Mouse (Mus musculus) c-Kit-negative CD71-positive TER-119-positive erythroid progenitor cells, embryonic 14.5 days (primary cell): ENCODE measurements around the gene Adamts14.

Experiments used
- DNase-seq: peaks from one replicate; pipeline ENCODE4 v3.0.0-alpha.2; 2013; ENCODE audit warnings: low read depth, low spot score

The Adamts14 gene

DNA sequence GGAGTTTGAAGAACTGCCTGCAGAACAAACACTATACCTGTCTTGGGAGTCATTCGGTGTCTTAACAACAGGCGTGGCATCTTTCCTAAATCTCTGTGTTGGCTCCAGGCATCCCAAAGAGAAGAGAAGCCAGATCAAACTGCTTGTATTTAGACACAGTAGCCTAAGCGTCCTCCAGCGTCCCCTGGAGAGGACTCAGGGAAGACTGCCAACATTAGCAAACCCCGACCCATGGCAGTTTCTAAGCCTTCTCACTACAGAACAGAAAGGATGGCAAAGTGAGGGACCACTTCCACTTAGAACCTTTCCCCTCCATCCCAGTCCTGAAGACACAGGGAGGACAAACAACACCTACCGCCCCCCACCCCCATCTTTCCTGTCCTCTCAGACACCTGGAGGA is 93.3 kb downstream of the Adamts14 start:
- no peak for DNase-seq

DNA sequence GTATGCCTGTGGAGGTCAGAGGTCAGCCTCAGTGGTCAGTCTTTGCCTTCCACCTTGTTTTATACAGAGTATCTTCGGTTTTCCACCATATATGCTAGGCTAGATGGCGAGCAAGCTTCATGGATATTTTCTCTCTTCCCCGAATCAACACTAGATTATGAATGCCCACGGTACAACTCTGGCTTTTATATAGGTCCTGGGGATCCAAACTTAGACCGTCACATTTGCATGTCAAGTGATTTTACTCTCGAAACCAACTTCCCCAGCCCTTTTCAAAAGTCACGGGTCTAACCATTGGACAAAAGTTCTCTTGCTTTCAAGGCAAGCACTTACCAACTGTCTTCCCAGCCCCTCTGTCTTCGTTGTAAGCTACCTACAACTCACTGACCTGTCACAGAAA is 94.6 kb downstream of the Adamts14 start:
- no peak for DNase-seq

DNA sequence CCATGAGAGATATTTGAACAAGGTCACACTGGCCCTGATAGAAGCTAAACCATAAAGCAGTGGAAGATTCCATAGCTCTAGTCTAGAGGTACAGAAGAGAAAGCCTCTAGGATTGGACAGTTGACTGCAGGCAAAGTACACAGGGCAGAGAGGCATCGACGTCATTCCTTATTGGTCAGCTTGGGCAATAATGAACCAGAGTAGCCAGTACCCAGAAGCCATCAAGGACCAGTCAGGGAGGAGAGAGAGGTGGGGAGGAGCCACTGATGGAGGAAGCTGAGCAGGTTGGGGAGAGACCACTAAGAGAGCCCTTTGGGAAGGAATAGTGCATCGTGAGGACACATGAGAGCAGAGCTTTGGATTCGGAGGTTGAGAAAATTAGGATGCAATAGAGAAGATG is 95.5 kb downstream of the Adamts14 start:
- DNase-seq, result no peak

DNA sequence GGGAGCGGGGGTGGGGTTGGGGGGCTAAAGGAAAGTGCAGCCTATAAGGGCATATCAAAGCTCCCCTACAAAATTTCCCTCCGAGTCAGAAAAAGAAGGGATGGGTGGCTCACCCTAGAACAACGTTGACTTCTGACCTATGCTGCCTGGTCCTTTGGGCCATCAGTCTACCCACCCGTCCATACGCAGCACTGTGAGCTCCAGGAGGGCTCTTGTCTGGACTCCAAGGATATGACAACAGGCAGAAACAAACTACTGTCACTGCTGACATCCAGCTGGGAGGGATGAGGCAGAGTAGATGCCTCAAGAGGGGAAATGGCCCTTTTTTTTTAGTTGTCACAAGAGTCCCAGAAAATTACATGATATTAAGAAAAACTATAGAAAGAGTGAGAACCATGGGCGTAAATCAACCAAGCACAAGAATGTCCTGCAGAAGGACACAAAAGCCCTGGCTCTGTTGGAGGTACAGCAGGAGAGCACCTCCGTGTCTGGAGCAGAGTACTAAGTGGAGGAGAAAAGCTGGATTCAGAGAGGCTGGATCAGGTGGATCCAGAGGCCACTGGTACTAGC is 96.9 kb downstream of the Adamts14 start:
- no peak for DNase-seq

DNA sequence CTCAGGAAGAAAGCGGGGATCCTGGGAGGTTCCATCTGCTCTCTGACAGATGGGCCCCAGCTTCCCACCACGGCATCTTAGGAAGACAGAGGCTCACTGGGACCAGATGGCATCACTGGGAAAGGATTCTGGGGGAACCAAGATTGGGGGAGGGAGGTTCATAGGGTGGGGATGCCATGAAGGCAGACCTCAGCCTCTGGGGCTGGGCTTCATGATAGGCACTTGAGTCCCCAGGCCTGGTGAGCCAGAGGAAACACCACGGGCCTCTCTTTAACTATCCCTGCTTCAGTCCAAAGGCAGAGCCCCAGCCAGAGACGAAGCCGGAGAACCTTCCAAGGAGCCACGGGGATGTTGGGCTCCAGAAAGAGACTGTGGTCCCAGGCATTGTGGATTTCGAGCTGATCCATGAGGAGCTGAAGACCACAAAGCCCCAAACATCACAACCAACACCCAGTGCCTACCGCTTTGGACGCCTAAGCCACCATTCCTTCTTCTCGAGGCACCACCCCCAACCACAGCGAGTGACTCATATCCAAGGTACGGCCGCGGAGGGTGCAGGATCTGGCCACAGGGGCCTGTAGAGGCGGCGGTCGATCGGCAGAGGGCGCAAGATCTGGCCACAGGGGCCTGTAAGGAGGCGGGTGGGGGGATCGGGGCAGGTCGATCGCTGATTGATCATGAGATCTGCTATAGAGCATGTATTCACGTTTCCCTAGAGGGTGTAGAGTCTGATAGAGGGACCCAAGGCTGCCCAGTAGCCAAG is 97.6 kb downstream of the Adamts14 start:
- DNase-seq, result no peak

DNA sequence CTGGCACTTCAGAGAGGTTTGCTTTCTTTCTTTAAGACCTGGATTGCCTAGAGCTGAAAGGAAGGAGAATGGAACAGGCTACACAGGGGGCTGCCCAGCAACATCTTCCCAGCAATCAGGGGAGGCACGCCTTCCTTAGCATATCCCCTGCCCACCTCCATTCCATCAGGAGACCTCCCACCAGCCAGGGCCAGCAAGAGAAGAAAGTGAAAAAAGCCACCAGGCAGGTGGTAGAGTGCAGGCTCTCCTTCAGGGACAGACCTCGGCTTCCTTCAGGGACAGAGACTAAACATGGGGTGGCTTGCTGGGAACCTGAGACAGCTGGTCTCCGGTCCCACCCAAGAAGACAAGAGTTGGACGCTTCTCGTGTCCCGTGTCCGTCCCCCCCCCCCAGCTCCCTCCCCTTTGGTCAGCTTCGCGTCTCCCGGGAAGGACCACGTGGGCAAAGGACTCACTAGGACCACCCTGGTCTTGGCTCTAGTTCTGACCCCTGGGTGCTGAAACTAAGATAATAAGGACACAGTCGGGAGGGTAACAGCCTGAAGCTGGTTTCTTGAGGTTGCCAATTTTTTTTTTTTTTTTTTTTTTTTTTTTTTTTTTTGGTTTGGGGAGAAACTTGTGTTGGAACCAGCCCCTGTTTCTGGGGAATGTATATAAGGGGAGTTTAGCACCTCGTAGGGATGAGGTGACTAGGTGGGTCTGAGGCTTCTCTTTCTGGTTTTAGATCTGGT is 98.4 kb downstream of the Adamts14 start:
- DNase-seq, result no peak

DNA sequence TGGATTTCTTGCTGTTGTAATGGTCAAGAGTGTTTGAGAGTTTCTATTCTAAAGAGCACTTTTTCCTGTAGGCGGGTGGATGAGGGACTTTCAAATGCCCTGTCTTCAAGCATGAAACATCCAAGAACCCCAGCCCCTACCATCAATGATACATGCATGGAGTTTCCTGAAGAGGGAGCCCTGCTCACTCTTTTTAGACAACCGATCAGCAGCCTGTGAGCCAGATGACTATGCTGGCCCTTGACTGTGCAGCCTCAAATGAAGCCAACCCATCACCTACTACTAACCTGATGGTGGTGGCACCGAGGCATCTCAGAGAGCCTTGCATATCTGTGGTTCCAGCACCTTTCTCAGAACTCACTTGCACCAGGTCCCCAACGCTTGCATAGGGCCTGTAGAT is 100.7 kb downstream of the Adamts14 start:
- DNase-seq, result no peak

DNA sequence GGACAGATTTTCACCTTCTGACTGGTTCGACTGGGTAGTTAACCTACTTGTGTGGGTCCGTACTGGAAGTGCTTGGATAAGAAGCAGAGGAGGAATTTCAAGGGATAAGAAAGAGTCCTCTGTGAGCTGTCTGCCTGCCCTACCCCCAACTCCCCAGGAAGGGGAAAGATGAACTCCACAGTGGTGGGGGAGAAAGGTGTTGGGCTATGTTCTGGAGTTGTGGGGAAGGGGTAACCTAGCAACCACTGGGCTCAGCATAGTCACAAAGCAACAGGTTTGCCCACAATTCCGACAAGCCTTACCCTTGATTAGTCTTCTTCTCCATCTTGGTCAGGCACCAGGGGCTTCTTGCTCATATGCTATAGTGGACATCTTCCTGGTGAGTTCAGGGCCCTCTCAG is 101.6 kb downstream of the Adamts14 start, which contains the start of gene Tbata:
Tbata (plus strand) TSS at position 301 of the 400 bp plus-strand sequence.
- DNase-seq, result no peak

DNA sequence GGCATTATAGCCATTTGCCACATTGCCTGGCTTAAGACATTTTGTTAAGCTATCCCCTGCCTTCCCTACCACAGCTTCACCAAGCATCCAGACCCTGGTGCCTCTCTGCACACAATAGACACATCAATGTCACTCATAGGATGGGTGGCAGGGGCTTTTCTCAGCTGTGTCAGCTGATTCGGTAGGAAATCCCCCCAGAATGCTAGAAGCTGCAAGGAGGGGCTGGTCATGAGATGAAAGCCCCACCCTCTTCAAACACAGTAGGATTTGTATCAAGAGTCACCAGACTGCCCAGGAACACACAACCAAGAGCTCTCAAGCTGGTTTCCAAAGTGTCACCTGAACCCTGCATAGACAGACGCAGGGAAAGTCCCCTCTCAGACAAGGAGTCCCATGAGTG is 104.8 kb downstream of the Adamts14 start:
- DNase-seq, result no peak

DNA sequence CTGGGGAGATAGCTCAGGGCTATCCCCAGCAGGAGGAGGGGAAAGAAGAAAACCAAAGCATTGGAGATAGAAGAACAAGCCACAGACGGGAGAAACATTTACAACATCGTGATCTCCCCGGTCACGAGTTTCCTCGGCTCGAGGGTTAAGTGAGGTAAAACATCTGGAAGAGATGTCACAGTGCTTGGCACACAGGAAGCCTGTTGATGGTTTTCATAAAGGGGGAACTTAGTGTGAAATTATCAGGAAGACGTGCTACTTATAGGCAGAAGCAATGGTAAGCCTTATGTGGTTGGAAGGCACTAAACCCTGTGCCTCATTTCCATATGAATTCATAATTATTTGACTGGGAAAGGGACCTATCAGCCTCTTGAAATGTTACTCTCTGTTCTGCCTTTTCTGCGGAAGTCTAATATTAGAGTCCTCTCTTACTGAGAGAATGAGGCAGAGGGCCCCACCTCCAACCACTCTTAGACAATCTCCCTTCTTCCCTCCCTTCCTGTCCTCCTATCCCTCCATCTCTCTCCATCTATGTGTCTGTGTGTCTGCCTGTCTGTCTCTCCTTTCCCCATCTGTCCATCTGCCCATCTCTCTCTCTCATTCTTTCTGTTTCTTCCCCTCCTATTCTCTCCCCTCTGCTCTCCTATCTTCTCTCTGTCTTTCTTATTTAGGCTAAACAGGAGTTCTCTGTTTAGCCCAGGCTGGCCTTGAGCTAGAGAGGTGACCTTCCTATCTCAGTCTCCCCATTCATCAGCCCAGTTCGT is 105.7 kb downstream of the Adamts14 start:
- DNase-seq, result no peak

DNA sequence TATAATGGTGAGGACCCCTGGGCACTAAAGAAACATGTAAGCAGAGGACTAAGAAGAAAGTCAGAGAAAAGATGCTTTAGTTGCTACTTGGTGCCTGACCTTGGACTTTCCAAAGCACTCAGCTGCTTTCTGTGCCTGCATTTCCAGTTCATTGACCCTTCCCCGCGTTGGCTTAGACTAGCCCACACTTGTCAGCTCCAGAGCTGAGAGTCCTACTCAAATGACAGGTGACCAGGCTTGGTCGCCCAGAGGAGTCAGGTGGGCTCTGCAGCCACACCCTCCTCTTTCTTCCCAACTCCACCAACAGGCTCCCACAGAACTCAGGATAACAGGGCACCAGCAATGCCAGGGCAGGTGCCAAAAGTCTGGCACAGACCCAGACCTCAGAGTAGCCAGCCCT is 110.9 kb downstream of the Adamts14 start:
- no peak for DNase-seq

DNA sequence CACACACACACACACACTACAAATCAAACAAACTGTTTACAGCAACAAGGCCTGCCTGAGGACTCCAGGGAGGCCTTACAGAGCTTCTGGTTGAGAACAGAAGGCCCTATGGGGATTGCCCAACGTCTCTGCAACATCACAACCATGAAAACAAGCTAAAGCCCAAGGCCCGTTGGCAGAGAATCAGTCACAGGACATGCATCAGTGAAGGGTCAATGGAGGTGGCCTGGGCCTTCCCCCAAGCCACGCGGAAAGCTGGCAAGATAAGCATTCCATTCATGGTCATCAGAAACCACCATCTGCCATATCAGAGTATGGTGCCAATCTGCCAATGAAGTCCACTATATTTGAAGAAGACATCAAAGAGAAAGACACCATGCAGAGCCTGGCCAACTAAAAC is 112.6 kb downstream of the Adamts14 start:
- DNase-seq, result no peak

DNA sequence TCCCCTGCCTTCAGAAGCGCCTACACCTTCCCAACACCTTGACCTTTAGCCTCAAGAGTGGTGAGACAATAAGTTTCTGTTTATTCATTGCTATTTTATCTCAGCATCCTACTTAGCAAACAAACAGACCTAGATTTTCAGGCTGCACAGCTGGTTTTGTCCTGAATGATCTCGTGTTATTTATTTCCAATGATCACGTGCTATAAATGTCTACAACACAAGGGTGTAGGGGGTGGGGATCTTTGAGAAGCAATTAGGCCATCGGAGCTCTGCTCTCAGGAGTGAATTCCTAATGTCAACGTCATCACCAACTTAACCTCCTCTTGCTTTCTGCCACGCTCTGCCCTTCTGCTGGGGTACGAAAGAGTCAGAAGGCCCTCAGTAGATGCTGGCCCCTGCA is 113.1 kb downstream of the Adamts14 start:
- DNase-seq, result no peak

DNA sequence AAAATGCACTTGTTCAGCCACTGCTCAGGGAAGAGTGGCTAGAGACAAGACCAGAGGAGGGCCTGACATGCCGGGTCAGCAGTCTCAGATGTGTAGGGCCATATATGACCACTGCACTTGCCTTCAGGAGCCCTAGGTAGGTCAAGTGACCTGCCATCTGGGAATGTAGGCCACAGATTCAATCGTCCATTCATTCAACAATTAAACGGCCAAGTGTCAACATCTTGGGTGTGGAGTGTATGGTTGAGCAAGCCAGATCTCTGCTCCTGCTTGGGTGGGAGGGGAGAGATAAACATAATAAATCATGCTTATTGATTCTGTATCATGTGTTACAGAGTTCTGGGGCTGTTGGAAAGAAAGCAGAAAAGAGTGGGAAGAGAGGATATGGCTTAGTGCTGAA is 114.6 kb downstream of the Adamts14 start:
- DNase-seq, result no peak

DNA sequence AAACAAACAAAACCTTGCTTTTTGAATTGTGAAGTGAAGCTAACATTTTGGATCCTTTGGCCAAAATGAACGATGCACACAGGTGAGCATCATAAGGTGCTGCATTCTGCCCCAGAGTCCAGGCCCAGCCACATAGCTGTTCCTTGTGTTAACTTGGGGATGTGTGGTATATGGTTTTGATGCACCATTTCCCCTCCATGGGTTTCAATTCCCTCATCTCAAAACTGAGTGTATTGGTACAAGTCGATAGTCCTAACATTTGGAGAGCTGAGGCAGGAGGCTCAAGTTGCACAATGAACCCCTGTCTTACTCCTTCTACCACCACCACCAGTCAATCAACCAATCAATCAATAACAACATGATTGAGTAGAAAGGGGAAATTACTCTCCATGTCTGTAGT is 116.8 kb downstream of the Adamts14 start:
- DNase-seq, result no peak

DNA sequence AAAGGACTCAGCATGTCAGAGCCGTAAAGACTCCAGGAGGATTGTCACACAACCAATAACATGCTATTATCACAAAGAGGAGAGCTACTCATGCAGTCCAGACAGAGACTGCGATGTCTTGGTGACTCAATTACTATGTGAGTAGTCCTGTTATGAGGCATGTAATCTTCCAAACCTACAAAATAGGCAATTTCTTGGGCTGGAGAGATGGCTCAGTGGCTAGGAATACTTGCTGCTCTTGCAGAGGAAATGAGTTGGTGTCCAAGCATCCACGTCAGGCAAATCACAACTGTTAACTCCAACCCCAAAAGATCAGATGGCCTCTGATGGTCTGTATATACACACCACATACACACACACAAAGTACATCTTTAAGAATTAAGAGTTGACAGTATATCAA is 117.6 kb downstream of the Adamts14 start:
- no peak for DNase-seq

DNA sequence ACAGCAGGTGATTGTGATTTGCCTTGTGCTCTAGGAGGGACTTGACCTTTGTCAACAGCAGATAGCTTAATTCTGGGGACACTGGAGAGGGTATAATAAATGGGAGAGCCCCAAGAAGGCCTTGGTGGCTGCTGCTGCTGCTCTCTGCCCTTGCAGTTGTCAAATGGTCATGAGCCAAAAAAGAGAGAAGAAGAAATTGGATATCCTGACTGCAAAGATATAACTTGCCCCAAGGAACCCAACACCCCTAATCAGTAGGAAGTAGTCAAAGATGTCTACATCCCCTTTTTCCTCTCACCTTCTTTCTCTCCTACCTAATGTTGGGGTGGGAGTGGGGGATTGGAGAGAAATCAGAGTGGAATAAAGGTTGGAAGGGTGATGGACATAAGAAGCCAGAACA is 121.1 kb downstream of the Adamts14 start:
- DNase-seq, result no peak

DNA sequence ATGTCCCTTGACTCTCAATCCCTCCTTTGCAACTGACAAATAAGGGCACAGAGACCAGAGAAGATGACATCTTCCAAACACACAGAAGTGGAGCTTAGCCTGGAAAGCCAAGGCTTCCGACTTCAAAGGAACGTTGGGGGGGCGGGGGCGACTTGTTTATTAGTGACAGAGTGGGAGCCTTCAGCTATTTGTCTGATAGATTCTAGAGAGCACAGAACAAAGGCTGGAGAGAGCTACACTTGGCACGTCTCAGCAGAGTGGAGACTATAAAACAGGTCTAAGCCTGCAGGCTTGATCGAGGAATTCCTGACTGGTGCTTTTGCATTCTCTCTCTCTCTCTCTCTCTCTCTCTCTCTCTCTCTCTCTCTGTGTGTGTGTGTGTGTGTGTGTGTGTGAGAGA is 122.6 kb downstream of the Adamts14 start:
- no peak for DNase-seq

DNA sequence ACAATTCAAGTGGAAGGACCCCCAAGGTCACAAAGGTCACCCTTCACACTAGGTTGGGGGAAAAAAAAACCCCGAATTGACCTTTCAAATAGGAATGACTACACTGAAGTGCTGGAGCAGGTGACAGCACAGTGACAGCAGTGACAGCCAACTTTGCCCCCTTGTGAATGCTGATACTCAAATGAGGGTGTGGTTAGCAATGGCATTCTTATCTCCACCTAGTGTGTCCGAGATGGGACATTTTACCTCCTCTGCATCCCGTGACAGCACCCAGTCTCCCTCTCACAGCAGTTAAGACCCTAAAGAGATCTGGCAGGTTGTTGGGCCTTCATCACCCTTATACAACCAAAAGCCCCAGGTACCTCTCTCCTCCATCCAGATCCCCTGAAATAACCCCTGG is 123.8 kb downstream of the Adamts14 start:
- DNase-seq, result peak; percentile 46

DNA sequence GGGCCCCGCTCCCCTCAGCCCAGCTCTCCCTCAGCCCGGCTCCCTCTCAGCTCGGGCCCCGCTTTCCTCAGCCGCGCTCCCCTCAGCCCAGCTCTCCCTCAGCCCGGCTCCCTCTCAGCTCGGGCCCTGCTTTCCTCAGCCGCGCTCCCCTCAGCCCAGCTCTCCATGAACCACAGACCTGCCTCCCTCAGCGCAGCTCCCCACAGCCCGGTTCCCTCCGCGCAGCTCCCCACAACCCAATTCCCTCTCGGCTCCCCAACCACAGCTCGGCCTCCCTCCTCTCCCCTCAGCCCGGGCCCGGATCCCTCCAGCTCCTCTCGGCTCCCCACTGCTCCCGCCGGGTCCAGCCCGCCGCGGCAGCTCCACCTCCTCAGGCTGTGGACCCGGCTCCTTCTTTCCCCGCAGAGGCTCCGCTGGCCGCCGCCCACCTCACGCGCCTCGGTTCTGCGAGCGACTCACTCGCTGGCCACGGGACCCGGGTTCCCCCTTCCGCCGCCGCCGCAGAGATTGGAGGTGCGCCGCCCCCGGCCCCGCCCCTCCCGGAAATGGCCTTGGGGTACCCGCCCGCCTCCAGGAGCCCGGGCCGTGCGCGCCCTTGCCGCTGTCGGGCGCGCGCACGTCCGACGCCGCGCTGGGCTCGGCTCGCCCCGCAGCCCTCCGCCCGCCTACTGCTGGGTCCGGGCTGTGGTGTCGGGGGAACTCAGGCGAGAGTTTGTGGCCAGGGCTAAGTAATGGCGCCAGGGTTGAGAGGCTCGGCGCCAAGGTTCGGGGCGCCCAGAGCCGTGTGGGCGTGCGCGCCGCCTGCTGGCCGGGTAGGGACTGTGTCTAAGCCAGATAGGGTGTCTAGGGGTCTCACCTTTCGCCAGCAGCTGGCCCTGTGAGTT is 125.8 kb downstream of the Adamts14 start, which contains the start of gene Sgpl1:
Sgpl1 (minus strand) TSS at position 547 of the 884 bp plus-strand sequence.
- DNase-seq, result peak; percentile 69
